Mouse (Mus musculus): ENCODE results near the gene Rrp9.

- TF ChIP-seq CTCF (IDR thresholded peaks at IDR 0.05; ENCODE audit: extremely low read depth, insufficient read depth, insufficient read length, insufficient replicate concordance) = no peak
- TF ChIP-seq POLR2A (IDR thresholded peaks at IDR 0.05; ENCODE audit: low read depth, low read length) = no peak
Measured at GRCm38 (mm10) chr9:106447951-106448350, 27.8 kb upstream of the Rrp9 start.
